Mouse (Mus musculus) spleen, adult 2 months (tissue): ENCODE measurements around the gene Cym.

Source experiments
- CTCF ChIP-seq: fragments of 200-500 bp; IDR thresholded peaks from 2 replicates; pipeline ENCODE4 v1.5.1; 2011; ENCODE audit warnings: mild to moderate bottlenecking, inconsistent platforms; ENCODE audit not compliant: insufficient read depth, insufficient read length, insufficient replicate concordance; ENCODE audit errors: extremely low read depth
- POLR2A ChIP-seq: fragments of 200-500 bp; IDR thresholded peaks from 2 replicates; pipeline ENCODE4 v1.6.1; 2011; ENCODE audit warnings: low read depth, low read length, inconsistent platforms

GRCm38 (mm10) chr3:107180860-107181259, 40.7 kb downstream of the Cym start:
- no peak for TF ChIP-seq CTCF
- TF ChIP-seq POLR2A: no peak
